Mouse (Mus musculus): Measurements from ENCODE around the gene Rem1. TPM values are rescaled to one million over a fixed set of nuclear protein-coding genes. Genes with fewer than 3 reads are reported as not detected.
A peak's percentile ranks its signal among the peaks of the same experiment; 100 is the strongest.

The Rem1 gene
- polyA plus RNA-seq, 1 experiment from 2014 or later: 4.7 TPM

DNA sequence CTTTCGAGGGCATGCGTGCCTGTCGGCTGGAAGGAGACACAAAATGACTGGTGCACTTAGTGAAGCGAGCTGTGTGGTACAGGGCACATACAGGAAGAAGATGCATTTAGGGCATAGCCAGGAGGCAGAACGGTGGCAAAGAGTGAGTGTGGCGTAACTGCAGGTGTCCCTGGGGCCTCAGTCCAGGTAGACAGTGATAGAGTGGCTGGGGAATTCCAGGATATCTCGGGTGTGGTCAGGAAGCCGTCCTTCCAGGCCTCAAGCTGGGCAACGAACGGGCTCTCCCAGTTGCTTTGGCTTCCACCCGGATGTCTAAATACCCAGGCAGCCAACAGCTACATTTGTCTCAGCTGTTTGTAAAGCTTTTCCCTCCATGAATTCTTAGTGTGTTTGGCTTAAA is 47.4 kb downstream of the Rem1 start:
- Histone ChIP-seq H3K27me3 (replicated peaks; ENCODE audit: control insufficient read depth, insufficient read depth, low read length) (no peaks in the 10 kb centered on the region), H3K4me1 (ENCODE audit: control insufficient read depth, insufficient read depth, low read length) (peaks cover 18% of the 10 kb centered on the region), H3K4me3 (ENCODE audit: low read depth, low read length) (no peak overlapping the region), H3K27ac (replicated peaks; ENCODE audit: low read depth, low read length) (no peak overlapping the region), H3K36me3 (ENCODE audit: control insufficient read depth, insufficient read depth, low read length) (peaks cover 70% of the 10 kb centered on the region), H3K9me3 (ENCODE audit: control insufficient read depth, low read length) (no peaks in the 10 kb centered on the region), H3K4me2 (ENCODE audit: low read depth, low read length) (no peak overlapping the region), H3K9ac (ENCODE audit: low read depth, low read length) (peak overlapping the region; percentile 22; the same call in 1 of the 2 replicates)
- WGBS: 80% methylated on average over 11 of the region's 11 CpGs
- ATAC-seq (ENCODE audit: low read depth) (no peak), DNase-seq (ENCODE audit: low spot score) (no peak)

DNA sequence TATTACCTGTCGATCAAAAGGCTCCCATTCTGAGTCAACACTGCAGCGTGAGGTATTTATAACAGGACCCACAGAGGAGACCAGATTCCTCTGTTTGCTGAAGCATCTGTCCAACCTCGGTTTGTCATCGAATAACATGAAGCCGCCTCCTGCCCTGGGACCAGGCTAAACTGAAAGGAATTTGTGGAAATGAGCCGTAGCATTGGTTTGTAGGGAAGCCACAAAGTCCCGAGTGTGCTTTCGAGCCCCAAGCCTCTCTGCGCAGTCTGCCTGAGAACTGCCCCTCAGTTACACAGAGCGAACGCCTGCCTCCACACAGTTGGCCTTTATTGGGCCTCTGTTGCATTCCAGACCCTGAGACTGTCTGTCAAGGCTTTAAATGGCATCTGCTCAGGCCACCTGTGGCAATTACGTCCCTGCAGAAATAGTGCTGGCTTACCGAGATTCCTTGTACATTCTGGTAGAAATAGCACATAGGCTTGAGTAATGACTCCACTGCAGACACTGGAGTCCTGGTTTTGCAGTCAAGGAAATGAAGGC is 48.6 kb downstream of the Rem1 start:
- H3K36me3 ChIP-seq (ENCODE audit: control insufficient read depth, insufficient read depth, low read length): peaks cover 82% of the 10 kb centered on the region
- DNase-seq (ENCODE audit: low spot score) (peak; percentile 43), ATAC-seq (ENCODE audit: low read depth) (peak; percentile 44; the same call in 1 of the 2 replicates)
- H3K4me2 ChIP-seq (ENCODE audit: low read depth, low read length): no peak overlapping the region
- no peaks in the 10 kb centered on the region for H3K27me3 ChIP-seq (replicated peaks; ENCODE audit: control insufficient read depth, insufficient read depth, low read length)
- H3K27ac ChIP-seq (replicated peaks; ENCODE audit: low read depth, low read length): 0 out of 2 replicates have a peak overlapping the region, but pooled peaks have one; percentile 8
- no peak overlapping the region for H3K4me3 ChIP-seq (ENCODE audit: low read depth, low read length)
- H3K9ac ChIP-seq (ENCODE audit: low read depth, low read length): no peak overlapping the region
- 65% methylated on average over 13 of the region's 13 CpGs for WGBS
- H3K4me1 ChIP-seq (ENCODE audit: control insufficient read depth, insufficient read depth, low read length): peaks cover 18% of the 10 kb centered on the region
- no peaks in the 10 kb centered on the region for H3K9me3 ChIP-seq (ENCODE audit: control insufficient read depth, low read length)

DNA sequence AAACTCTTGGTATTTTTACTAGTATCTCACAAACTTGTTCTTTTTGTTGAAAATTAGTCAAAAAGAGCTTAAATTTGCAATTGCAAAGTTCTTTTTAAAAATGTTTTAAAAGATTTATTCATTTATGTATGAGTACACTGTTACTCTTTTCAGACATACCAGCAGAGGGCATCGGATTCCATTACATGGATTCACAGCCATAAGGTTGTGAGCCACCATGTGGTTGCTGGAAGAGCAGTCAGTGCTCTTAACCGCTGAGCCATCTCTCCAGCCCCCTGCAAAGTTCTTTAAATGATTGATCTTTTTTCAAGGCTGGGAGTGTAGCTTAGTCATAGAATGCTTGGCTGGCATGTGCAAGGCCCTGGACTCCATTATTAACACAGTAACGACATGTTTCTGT is 51.6 kb downstream of the Rem1 start:
- Histone ChIP-seq H3K27ac (replicated peaks; ENCODE audit: low read depth, low read length) (no peak overlapping the region), H3K9me3 (ENCODE audit: control insufficient read depth, low read length) (no peaks in the 10 kb centered on the region), H3K27me3 (replicated peaks; ENCODE audit: control insufficient read depth, insufficient read depth, low read length) (no peaks in the 10 kb centered on the region), H3K4me2 (ENCODE audit: low read depth, low read length) (no peak overlapping the region), H3K9ac (ENCODE audit: low read depth, low read length) (no peak overlapping the region), H3K4me3 (ENCODE audit: low read depth, low read length) (no peak overlapping the region), H3K4me1 (ENCODE audit: control insufficient read depth, insufficient read depth, low read length) (no peaks in the 10 kb centered on the region; the same call in 1 of the 2 replicates), H3K36me3 (ENCODE audit: control insufficient read depth, insufficient read depth, low read length) (peaks cover 94% of the 10 kb centered on the region)
- ATAC-seq (ENCODE audit: low read depth): no peak
- peak; percentile 83 for DNase-seq (ENCODE audit: low spot score)
- 51% methylated on average over 3 of the region's 3 CpGs for WGBS

DNA sequence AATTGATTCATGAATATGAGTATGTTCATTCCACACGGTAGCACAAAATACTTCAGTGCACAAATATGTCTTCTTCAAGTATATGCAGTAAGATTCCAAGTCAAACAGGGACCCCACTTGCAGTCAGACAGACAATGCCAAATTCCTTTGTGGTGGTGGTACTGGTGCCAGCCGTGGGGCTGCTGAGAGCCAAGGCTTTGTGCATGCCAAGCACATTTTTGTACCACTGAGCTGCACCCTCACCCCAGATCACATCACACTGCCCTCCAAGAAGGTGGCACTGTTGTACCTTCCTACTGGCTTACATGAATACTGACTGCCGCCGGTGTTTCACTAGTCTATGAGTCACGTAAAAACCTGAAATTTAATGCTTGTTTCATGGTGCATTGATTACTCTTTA is 52.2 kb downstream of the Rem1 start:
- 87% methylated on average over 5 of the region's 5 CpGs for WGBS
- Histone ChIP-seq H3K9ac (ENCODE audit: low read depth, low read length) (no peak overlapping the region), H3K4me2 (ENCODE audit: low read depth, low read length) (no peak overlapping the region)

DNA sequence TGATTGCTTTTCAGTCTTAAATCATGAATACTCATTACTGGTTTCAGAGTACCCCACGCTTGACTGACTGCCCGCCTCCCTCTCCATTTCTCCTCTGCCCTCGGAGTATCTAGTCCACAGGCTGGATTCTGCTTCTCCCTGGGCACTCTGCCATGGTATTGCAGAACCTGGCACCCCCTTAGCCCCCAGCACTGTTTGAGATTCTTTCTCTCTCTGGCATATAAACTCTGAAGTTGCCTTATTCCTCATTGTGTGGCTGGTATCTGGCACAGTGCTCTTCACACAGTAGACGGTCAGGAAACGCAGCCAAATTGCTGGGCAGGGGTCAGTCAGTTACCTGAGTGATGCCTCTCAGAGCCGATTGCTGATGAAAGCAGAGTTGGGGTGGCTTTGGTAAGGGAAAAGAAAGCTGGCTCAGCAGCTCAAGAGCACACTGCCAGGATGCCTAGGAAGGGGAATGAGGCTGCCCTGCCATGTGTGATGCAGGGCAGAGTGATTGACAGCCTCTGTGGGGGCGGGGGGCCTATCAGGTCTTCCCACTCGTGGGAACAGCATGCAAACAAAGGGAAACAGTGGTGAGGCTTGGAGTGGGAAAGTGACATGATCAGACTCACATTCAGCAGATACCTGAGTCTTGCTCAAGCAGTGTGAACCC is 53.1 kb downstream of the Rem1 start:
- DNase-seq (ENCODE audit: low spot score) (no peak), ATAC-seq (ENCODE audit: low read depth) (no peak)
- WGBS: 84% methylated on average over 8 of the region's 8 CpGs
- H3K9ac ChIP-seq (ENCODE audit: low read depth, low read length): no peak overlapping the region
- no peaks in the 10 kb centered on the region for H3K9me3 ChIP-seq (ENCODE audit: control insufficient read depth, low read length)
- H3K4me1 ChIP-seq (ENCODE audit: control insufficient read depth, insufficient read depth, low read length): no peaks in the 10 kb centered on the region
- no peaks in the 10 kb centered on the region for H3K27me3 ChIP-seq (replicated peaks; ENCODE audit: control insufficient read depth, insufficient read depth, low read length)
- peaks cover 98% of the 10 kb centered on the region for H3K36me3 ChIP-seq (ENCODE audit: control insufficient read depth, insufficient read depth, low read length)
- H3K4me3 ChIP-seq (ENCODE audit: low read depth, low read length): no peak overlapping the region
- no peak overlapping the region for H3K27ac ChIP-seq (replicated peaks; ENCODE audit: low read depth, low read length)
- H3K4me2 ChIP-seq (ENCODE audit: low read depth, low read length): no peak overlapping the region

More for the DNA sequence above, 52.2 kb downstream of the Rem1 start:
- no peak overlapping the region for H3K4me3 ChIP-seq (ENCODE audit: low read depth, low read length)
- no peak overlapping the region for H3K27ac ChIP-seq (replicated peaks; ENCODE audit: low read depth, low read length)
- ATAC-seq (ENCODE audit: low read depth): no peak
- DNase-seq (ENCODE audit: low spot score): no peak
- H3K36me3 ChIP-seq (ENCODE audit: control insufficient read depth, insufficient read depth, low read length): peaks cover 98% of the 10 kb centered on the region
- no peaks in the 10 kb centered on the region for H3K9me3 ChIP-seq (ENCODE audit: control insufficient read depth, low read length)
- no peaks in the 10 kb centered on the region for H3K27me3 ChIP-seq (replicated peaks; ENCODE audit: control insufficient read depth, insufficient read depth, low read length)
- no peaks in the 10 kb centered on the region; the same call in 1 of the 2 replicates for H3K4me1 ChIP-seq (ENCODE audit: control insufficient read depth, insufficient read depth, low read length)

DNA sequence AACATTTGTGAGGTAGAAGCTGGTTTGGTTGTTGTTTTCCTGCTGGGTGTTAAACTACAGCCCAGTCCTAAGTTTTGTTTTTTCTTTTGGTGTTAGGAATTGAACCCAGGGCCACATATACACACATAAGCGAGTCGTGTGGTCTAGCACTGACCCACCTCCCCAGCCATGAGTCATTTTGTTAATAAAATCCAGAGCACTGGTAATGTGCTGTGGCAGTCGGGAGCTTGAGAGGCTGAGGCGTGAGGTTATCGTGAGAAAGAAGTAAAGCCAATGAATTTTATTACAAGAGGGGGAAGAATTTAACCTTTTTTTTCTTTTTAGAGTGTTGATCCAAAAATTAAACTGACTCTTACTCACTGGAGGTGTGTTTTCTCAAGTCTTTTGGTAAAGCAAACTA is 56.3 kb downstream of the Rem1 start:
- H3K36me3 ChIP-seq (ENCODE audit: control insufficient read depth, insufficient read depth, low read length): peaks cover 98% of the 10 kb centered on the region
- H3K9ac ChIP-seq (ENCODE audit: low read depth, low read length): no peak overlapping the region
- 79% methylated on average over 5 of the region's 5 CpGs for WGBS
- no peak overlapping the region for H3K4me3 ChIP-seq (ENCODE audit: low read depth, low read length)
- no peaks in the 10 kb centered on the region for H3K4me1 ChIP-seq (ENCODE audit: control insufficient read depth, insufficient read depth, low read length)
- DNase-seq (ENCODE audit: low spot score) (no peak), ATAC-seq (ENCODE audit: low read depth) (no peak)
- H3K9me3 ChIP-seq (ENCODE audit: control insufficient read depth, low read length): peaks cover 17% of the 10 kb centered on the region
- H3K4me2 ChIP-seq (ENCODE audit: low read depth, low read length): no peak overlapping the region
- H3K27ac ChIP-seq (replicated peaks; ENCODE audit: low read depth, low read length): no peak overlapping the region
- H3K27me3 ChIP-seq (replicated peaks; ENCODE audit: control insufficient read depth, insufficient read depth, low read length): no peaks in the 10 kb centered on the region

Other genes with a start within 250 kb of the Rem1 start
- 10.4 and 11.4 TPM in 2 replicates for gene Sox12, start 228.9 kb upstream of the Rem1 start, polyA plus RNA-seq (2014; fragmentation: Nextera tagmentation; extraction: Ambion mirVana)
- 29.5 and 36.4 TPM in 2 replicates for gene Zcchc3, start 211.9 kb upstream of the Rem1 start, polyA plus RNA-seq (2014; fragmentation: Nextera tagmentation; extraction: Ambion mirVana)
- 0.87 and 5.1 TPM in 2 replicates for gene 6820408C15Rik, start 211.4 kb upstream of the Rem1 start, polyA plus RNA-seq (2014; fragmentation: Nextera tagmentation; extraction: Ambion mirVana)
- gene Defb23, start 162.3 kb upstream of the Rem1 start, polyA plus RNA-seq (2014; fragmentation: Nextera tagmentation; extraction: Ambion mirVana): not detected in 2 replicates
- gene Defb20, start 149.9 kb upstream of the Rem1 start, polyA plus RNA-seq (2014; fragmentation: Nextera tagmentation; extraction: Ambion mirVana): not detected in 2 replicates
- gene Defb22, start 136.8 kb upstream of the Rem1 start, polyA plus RNA-seq (2014; fragmentation: Nextera tagmentation; extraction: Ambion mirVana): not detected in 2 replicates
- gene Defb26, start 115.3 kb upstream of the Rem1 start, polyA plus RNA-seq (2014; fragmentation: Nextera tagmentation; extraction: Ambion mirVana): not detected in 2 replicates
- gene Defb28, start 108.7 kb upstream of the Rem1 start, polyA plus RNA-seq (2014; fragmentation: Nextera tagmentation; extraction: Ambion mirVana): not detected in 2 replicates
- gene Defb29, start 86.9 kb upstream of the Rem1 start, polyA plus RNA-seq (2014; fragmentation: Nextera tagmentation; extraction: Ambion mirVana): not detected in 2 replicates
- gene Gm17416, start 57.6 kb upstream of the Rem1 start, polyA plus RNA-seq (2014; fragmentation: Nextera tagmentation; extraction: Ambion mirVana): not detected in 2 replicates
- not detected in 2 replicates for gene Defb21, start 54.2 kb upstream of the Rem1 start, polyA plus RNA-seq (2014; fragmentation: Nextera tagmentation; extraction: Ambion mirVana)
- not detected in 2 replicates for gene Defb19, start 46.6 kb upstream of the Rem1 start, polyA plus RNA-seq (2014; fragmentation: Nextera tagmentation; extraction: Ambion mirVana)
- not detected in 2 replicates for gene Defb45, start 27.6 kb upstream of the Rem1 start, polyA plus RNA-seq (2014; fragmentation: Nextera tagmentation; extraction: Ambion mirVana)
- not detected in 2 replicates for gene Defb36, start 22.6 kb upstream of the Rem1 start, polyA plus RNA-seq (2014; fragmentation: Nextera tagmentation; extraction: Ambion mirVana)
- 2.3 and 2.7 TPM in 2 replicates for gene Defb25, start 3.9 kb upstream of the Rem1 start, polyA plus RNA-seq (2014; fragmentation: Nextera tagmentation; extraction: Ambion mirVana)
- gene H13, start 42.5 kb downstream of the Rem1 start, polyA plus RNA-seq (2014; fragmentation: Nextera tagmentation; extraction: Ambion mirVana): 122 and 134 TPM in 2 replicates
- gene Mcts2, start 60.1 kb downstream of the Rem1 start, polyA plus RNA-seq (2014; fragmentation: Nextera tagmentation; extraction: Ambion mirVana): 26.7 and 30.2 TPM in 2 replicates
- gene Id1, start 109.3 kb downstream of the Rem1 start, polyA plus RNA-seq (2014; fragmentation: Nextera tagmentation; extraction: Ambion mirVana): 128 and 138 TPM in 2 replicates
- 19.1 and 27.0 TPM in 2 replicates for gene Cox4i2, start 127.2 kb downstream of the Rem1 start, polyA plus RNA-seq (2014; fragmentation: Nextera tagmentation; extraction: Ambion mirVana)
- 77.3 and 86.7 TPM in 2 replicates for gene Bcl2l1, start 204.8 kb downstream of the Rem1 start, polyA plus RNA-seq (2014; fragmentation: Nextera tagmentation; extraction: Ambion mirVana)
- 69.3 and 87.9 TPM in 2 replicates for gene Tpx2, start 221.0 kb downstream of the Rem1 start, polyA plus RNA-seq (2014; fragmentation: Nextera tagmentation; extraction: Ambion mirVana)